Mouse (Mus musculus) C2C12 (cell line): ENCODE data around the gene Elavl1. TPM values are rescaled to one million over a fixed set of nuclear protein-coding genes. Genes with fewer than 3 reads are reported as not detected.

ENCODE experiments used
- H3K27me3 ChIP-seq: one replicate; pipeline ENCODE4 v1.6.1; 2011; ENCODE audit not compliant: control insufficient read depth, insufficient read depth, insufficient read length
- H3K36me3 ChIP-seq: one replicate; pipeline ENCODE4 v1.6.1; 2011; ENCODE audit not compliant: control insufficient read depth, insufficient read depth
- H3K4me3 ChIP-seq: one replicate; pipeline ENCODE4 v1.5.1; 2011; ENCODE audit warnings: mild to moderate bottlenecking, control low read depth; ENCODE audit not compliant: poor library complexity, insufficient read depth, severe bottlenecking
- H3K79me2 ChIP-seq: one replicate; pipeline ENCODE4 v1.6.1; 2011; ENCODE audit not compliant: control insufficient read depth, insufficient read depth
- H3K79me3 ChIP-seq: one replicate; pipeline ENCODE4 v1.6.1; 2011; ENCODE audit warnings: low read depth, control low read depth
- H3ac ChIP-seq: one replicate; pipeline ENCODE3; 2011; ENCODE audit warnings: low read depth; ENCODE audit not compliant: control insufficient read depth, insufficient read length
- CEBPB ChIP-seq: IDR thresholded peaks from one replicate; pipeline ENCODE4 v1.6.1; 2011; ENCODE audit warnings: low read depth, mild to moderate bottlenecking, control low read depth, moderate library complexity
- CTCF ChIP-seq: IDR thresholded peaks from one replicate; pipeline ENCODE4 v1.5.1; 2011; ENCODE audit not compliant: control insufficient read depth, insufficient read depth, insufficient read length
- FOSL1 ChIP-seq: IDR thresholded peaks from one replicate; pipeline ENCODE4 v1.8.0; 2011; ENCODE audit warnings: mild to moderate bottlenecking, low read length; ENCODE audit not compliant: poor library complexity, insufficient read depth, severe bottlenecking
- MAX ChIP-seq: IDR thresholded peaks from one replicate; pipeline ENCODE4 v1.6.1; 2011; ENCODE audit warnings: mild to moderate bottlenecking, control low read depth
- MYOD1 ChIP-seq: IDR thresholded peaks from one replicate; pipeline ENCODE4 v1.6.1; 2011; ENCODE audit warnings: low read depth; ENCODE audit not compliant: control insufficient read depth, insufficient read length
- MYOG ChIP-seq: IDR thresholded peaks from one replicate; pipeline ENCODE4 v1.6.1; 2011; ENCODE audit not compliant: control insufficient read depth, insufficient read length; ENCODE audit errors: extremely low read depth
- USF1 ChIP-seq: IDR thresholded peaks from one replicate; pipeline ENCODE4 v1.6.1; 2011; ENCODE audit warnings: low read depth, mild to moderate bottlenecking, control low read depth, moderate library complexity
- polyA plus RNA-seq: library from polyadenylated mRNA; unstranded; fragments of >200 nt; fragmentation: generic; extraction: Trizol; gene quantifications from one replicate; pipeline ENCODE4 v1.2.1, GENCODE M21; 2012; ENCODE audit warnings: missing spikeins

Elavl1 gene
- polyA plus RNA-seq, 1 experiment, result 63.8 TPM

DNA sequence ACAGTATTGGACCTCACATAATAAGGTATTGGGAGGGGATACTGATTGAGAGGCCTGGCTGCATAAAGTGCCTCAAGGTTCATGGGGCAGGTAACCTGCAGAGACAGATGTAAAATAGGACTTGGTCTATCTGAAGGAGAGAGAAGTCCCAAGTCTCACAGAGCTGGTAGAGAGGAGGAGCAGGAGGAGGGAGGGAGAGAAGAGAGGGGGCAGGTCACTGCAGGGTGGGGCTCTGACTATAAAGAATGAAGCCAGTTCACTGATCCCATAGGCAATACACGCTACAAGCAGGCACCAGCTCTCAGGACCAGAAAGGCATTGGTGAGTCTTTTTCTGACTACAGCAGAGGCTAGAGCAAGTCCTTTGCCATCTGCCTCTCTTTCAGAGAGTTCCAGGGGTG, 24.1 kb upstream of the Elavl1 start:
- H3K27me3 ChIP-seq, result no peaks in the 10 kb centered on the region
- no peaks in the 10 kb centered on the region for H3K36me3 ChIP-seq
- H3K79me3 ChIP-seq, result no peaks in the 10 kb centered on the region
- H3K4me3 ChIP-seq, result no peak overlapping the region
- H3ac ChIP-seq, result no peak overlapping the region
- TF ChIP-seq CTCF (no peak), CEBPB (no peak), MYOD1 (no peak), FOSL1 (no peak)
- no peaks in the 10 kb centered on the region for H3K79me2 ChIP-seq

DNA sequence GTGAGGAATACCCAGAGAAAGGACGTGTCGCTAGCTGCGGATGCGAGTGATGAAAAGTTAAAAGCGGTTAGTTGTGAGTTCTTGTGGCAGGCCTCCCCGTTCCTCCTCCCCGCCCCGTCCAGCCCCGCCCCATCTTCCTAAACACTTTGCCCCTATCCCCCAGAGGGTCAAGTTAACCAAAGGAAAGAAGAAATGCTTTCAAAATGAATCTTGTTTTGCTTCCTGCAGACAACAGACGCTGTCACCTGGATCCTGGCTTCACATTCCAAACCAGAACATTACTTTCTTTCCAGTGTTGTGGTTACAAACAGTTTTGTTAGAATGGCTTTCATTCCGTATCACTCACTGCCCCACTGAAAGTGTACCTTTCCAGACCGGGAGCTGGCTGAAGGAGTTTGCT, 23.1 kb upstream of the Elavl1 start:
- Histone ChIP-seq H3K4me3 (no peak overlapping the region), H3K79me3 (no peaks in the 10 kb centered on the region), H3K36me3 (no peaks in the 10 kb centered on the region), H3K79me2 (no peaks in the 10 kb centered on the region), H3ac (no peak overlapping the region), H3K27me3 (no peaks in the 10 kb centered on the region)
- TF ChIP-seq MYOD1, result no peak
- no peak for TF ChIP-seq CEBPB
- TF ChIP-seq FOSL1, result no peak
- no peak for TF ChIP-seq MYOG
- no peak for TF ChIP-seq CTCF
- no peak for TF ChIP-seq USF1
- TF ChIP-seq MAX, result no peak

- Histone ChIP-seq H3K27me3 (no peaks in the 10 kb centered on the region), H3K4me3 (no peak overlapping the region), H3K79me2 (no peaks in the 10 kb centered on the region), H3K79me3 (no peaks in the 10 kb centered on the region), H3K36me3 (no peaks in the 10 kb centered on the region), H3ac (no peak overlapping the region)
- TF ChIP-seq FOSL1, result no peak
- no peak for TF ChIP-seq CEBPB
- TF ChIP-seq CTCF, result no peak
- no peak for TF ChIP-seq MAX
- TF ChIP-seq MYOG, result no peak
- no peak for TF ChIP-seq USF1
- TF ChIP-seq MYOD1, result no peak
Observed at GRCm38 (mm10) chr8:4347661-4348060, 22.4 kb upstream of the Elavl1 start.

DNA sequence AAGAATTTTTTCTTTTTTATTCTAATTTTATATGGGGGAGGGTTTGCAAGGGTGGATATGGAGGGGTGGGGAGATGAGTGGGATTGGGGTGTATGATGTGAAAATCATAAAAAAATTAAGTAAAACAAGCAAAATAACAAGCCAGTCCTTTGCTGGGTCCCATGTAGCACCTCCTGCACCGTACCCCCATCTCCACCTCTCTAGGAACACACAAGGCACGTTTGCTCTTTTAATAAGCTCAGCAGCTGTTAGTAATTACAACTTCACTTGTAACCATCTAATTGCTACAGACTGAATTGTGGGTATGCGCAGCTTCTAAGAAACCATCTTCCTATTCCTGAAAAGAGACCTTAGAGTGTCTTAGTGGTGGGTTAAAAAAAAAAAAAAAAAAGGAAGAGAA, 15.0 kb upstream of the Elavl1 start:
- TF ChIP-seq FOSL1 (no peak), CTCF (no peak), MYOD1 (no peak), CEBPB (no peak), MYOG (no peak), MAX (no peak)
- H3K36me3 ChIP-seq, result peaks cover 44% of the 10 kb centered on the region
- no peaks in the 10 kb centered on the region for H3K27me3 ChIP-seq
- H3K4me3 ChIP-seq, result no peak overlapping the region
- no peaks in the 10 kb centered on the region for H3K79me3 ChIP-seq
- H3K79me2 ChIP-seq, result no peaks in the 10 kb centered on the region
- no peak overlapping the region for H3ac ChIP-seq

DNA sequence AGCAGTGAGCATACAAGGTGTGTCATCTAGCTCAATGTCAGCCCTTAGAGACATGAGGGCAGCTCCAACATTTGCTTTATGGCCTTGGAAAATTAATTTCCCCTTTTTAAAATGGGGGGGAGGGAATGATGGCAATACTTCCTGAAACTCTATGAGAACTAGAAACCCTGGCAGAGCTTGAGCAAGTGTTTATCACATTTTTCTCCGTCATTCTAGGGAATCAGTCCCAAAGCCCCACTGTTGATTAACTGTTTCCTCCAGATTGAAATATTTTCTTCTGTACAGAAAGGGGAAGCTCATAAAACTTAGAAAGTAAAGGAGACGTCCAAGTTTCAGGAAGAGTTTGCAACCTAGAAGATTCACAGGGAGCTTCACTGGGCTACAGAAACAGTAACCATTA, 10.5 kb upstream of the Elavl1 start:
- peaks cover 3% of the 10 kb centered on the region for H3K79me3 ChIP-seq
- no peak for TF ChIP-seq CTCF
- no peak for TF ChIP-seq MAX
- no peak for TF ChIP-seq MYOG
- TF ChIP-seq USF1, result no peak
- TF ChIP-seq CEBPB, result no peak
- TF ChIP-seq MYOD1, result no peak
- no peak for TF ChIP-seq FOSL1

DNA sequence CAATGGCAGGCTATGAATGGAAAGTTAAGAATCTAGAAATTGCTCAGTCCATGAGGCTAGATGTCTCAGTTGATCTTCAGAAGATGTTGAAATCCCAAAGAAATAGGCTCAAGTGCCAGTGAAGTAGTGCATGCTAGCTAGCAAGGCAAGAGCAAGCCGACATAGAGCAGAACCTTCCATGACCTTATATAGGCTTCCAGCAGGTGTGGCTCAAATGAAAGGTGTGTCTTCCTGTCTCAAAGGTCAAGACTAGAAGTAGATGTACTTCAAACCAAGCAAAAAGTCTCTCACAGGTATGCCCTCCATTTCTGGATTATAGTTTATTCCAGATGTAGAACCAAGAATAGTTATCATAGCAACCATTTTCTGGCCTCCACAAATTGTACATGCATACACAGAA, 8.8 kb upstream of the Elavl1 start:
- H3K36me3 ChIP-seq, result peaks cover 95% of the 10 kb centered on the region
- no peak for TF ChIP-seq USF1
- no peak for TF ChIP-seq CTCF
- TF ChIP-seq MYOD1, result no peak
- no peak for TF ChIP-seq FOSL1
- TF ChIP-seq MYOG, result no peak
- no peak for TF ChIP-seq MAX
- TF ChIP-seq CEBPB, result no peak
- H3K79me2 ChIP-seq, result peaks cover 6% of the 10 kb centered on the region
- H3K79me3 ChIP-seq, result peaks cover 3% of the 10 kb centered on the region
- H3K4me3 ChIP-seq, result no peak overlapping the region
- no peaks in the 10 kb centered on the region for H3K27me3 ChIP-seq
- H3ac ChIP-seq, result no peak overlapping the region

More for the DNA sequence above, 10.5 kb upstream of the Elavl1 start:
- H3K27me3 ChIP-seq, result no peaks in the 10 kb centered on the region
- H3K4me3 ChIP-seq, result no peak overlapping the region
- H3K79me2 ChIP-seq, result peaks cover 4% of the 10 kb centered on the region
- no peak overlapping the region for H3ac ChIP-seq
- peaks cover 88% of the 10 kb centered on the region for H3K36me3 ChIP-seq

GRCm38 (mm10) chr8:4329000-4329399, 3.8 kb upstream of the Elavl1 start:
- H3K4me3 ChIP-seq, result no peak overlapping the region
- H3K27me3 ChIP-seq, result no peaks in the 10 kb centered on the region
- no peak overlapping the region for H3ac ChIP-seq
- peaks cover 67% of the 10 kb centered on the region for H3K36me3 ChIP-seq
- peaks cover 42% of the 10 kb centered on the region for H3K79me3 ChIP-seq
- peaks cover 50% of the 10 kb centered on the region for H3K79me2 ChIP-seq
- TF ChIP-seq FOSL1 (no peak), MYOG (no peak), MAX (no peak), CEBPB (no peak), MYOD1 (no peak), USF1 (no peak), CTCF (no peak)
